Mouse (Mus musculus) mouse embryonic stem cell (cell line): ENCODE data around the gene Fbxl13.

Source experiments
- in situ Hi-C, 2 experiments: fragments of 300-500 bp; cut with MboI; formaldehyde crosslinking; loops; 1 replicate in 1 of 2; 3 replicates in 1 of 2; pipeline ENCODE4 v1.14.3; 2019 to 2020; ENCODE audit warnings: low sequenced_read_pairs in 2 of 2, low pct_unique_long_range_greater_than_20kb in 1 of 2, mixed read lengths in 1 of 2; ENCODE audit not compliant: unreplicated experiment in 1 of 2

Fbxl13 gene

DNA sequence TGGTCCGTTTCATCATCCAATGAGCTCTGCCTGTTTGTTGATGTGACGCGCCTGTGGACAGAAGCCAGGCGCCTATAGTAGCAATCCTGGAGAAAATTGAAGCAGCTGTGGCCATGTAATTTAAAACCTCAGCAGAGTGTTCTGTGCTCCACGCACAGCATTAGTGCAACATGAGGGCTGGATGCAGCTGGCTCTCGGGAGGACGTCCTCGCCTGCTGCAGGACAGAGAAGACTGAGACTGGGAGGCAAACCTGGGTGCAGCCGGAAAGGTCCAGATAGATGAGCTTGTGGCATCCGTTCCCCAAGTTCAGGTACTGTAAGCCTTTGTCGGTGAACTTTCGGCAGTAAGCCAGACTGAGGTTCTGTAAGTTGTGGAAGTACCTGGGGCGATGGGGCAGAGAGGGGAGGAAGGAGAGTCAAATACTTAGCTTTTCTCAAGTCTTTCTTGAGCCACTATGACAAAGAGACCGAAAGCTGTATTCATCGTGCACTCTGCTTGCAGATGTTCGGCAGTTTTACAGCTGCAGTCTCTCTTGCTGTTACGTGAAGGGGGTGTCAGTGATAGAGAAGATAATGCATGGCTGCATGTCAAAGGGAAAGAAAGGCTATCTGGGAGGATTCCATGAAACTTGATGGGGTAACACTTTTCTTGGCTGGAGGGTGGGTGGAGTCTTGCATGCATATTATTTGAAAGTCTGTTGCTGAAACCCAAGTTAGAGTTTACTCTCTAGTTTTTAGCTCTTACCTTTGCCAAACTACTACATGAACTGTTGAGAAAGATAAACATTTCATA, 101.8 kb downstream of the Fbxl13 start, which contains the start of gene Lrrc17:
Gene Lrrc17, plus strand, starts transcription at position 151 of the 793 bp plus-strand sequence.
- in situ Hi-C loops = no loop called here

DNA sequence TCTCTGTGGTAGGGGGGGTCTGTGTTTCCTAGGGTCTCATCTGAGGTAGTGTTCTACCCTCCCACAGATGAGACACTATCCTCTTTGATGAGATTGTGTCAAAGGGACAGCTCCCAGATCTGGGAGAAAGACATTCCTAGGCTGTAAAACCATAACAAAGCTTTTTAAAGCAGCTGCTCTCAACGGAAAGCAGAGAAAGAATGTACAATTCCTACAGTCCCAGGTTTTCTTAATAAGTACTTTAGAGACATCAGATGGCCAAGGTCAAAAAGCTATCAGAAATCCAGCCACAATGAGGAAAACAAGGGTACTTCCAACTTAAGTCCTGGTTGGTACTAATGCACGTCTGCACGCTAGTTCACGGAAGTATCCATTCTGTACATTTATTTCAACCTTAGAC, 103.2 kb downstream of the Fbxl13 start:
- in situ Hi-C loops = no loop called here

DNA sequence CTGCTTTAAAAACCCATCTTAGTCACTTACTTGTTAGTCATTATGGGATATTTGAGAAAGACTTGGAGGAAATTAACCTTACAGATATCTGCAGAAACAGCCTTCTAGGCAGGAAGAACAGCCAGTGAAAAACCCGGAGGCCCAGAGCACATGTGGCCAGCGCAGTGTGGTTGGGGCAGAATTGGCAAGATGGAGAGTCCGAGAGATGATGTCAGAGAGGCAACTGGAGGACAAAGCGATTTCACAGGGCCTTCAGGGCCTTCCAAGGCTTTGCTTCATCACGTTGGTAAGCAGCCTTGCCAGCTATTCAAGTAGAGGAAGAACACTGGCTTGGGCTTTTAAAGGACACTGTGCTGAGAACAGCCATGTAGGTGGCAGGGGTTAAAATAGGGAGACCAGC, 112.5 kb downstream of the Fbxl13 start:
- in situ Hi-C loops = no loop called here

DNA sequence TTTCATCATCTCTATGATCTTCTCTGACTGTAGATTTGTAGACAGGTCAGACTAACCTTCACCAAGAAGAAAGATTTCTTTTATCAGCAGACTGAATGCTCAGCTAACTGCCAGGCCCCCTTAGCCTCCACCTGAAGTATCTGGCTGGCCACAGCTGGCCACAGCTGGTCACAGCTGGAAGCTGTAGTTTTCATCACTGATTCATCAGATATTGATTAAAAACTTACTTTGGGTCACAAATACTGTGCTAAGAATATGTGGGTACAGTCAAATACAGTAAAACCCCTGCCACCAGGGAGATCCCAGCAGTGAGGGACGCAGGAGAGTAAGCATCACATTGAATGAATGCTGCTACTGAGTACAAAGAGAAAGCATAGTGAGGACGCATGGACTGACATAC, 113.3 kb downstream of the Fbxl13 start:
- in situ Hi-C loops = no loop called here

DNA sequence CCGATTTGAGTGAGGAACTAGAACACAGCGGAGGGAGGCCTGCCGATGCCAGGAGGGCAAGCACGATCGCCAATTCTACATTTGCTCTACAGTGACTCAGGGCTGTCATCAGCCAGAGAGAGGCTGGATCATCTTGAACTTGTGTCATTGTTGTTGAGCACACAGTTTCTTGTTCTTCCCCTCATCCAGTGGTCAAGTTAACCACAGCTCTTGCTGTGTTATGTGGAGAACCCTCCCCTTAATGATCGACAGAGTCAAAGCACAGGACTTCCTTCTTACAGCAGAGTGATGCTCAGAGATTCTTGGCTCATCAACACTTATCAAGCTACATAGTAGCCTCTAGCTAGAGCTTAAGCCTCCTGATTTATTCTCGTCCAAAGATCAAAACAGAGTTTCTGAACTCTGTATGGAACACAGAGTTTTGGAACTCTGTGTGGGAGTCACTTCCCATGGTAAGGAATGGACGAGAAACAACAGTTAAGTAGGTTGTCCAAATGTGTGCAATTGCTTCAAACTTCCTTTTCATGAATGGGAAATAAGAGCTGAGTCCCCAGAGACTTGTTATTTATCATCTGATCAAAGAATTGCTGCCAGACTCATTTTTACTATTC, 116.2 kb downstream of the Fbxl13 start:
- in situ Hi-C loops = no loop called here

DNA sequence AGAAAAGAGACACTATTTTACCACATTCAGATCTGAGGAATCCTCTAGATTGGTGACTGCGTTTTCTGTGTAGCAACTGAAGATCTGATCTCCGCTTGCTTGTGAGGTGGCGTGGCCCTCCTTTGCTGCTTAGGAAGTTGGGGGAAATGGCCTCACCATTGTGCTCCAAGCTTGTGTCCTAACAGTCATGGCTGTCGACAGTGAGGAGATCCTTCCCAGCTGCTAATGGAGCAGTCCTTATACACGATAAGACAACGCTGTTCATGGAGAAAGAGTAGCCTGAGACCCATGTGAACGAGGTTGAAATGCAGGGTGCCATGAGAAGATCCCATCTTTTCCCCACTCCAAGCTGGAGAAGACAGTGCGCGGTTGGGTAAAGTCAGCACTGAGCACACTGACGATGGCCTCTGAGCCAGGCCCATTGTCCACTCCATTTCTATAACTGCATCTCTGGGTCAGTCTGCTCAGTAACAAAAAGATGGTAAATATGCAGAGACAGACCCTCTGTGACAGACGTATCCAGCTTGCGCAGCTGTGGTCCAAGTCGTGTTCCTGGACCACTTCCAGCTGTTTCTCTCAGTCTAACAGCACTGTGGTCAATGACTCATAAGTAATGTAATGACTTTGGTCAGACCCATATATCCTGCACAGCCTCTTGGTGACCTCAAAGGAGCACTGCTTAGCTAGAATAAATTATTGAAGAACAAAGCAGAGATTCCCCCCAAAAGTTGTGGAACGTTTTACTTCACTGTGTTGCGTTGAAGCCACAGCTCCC, 117.2 kb downstream of the Fbxl13 start:
- in situ Hi-C loops = no loop called here

DNA sequence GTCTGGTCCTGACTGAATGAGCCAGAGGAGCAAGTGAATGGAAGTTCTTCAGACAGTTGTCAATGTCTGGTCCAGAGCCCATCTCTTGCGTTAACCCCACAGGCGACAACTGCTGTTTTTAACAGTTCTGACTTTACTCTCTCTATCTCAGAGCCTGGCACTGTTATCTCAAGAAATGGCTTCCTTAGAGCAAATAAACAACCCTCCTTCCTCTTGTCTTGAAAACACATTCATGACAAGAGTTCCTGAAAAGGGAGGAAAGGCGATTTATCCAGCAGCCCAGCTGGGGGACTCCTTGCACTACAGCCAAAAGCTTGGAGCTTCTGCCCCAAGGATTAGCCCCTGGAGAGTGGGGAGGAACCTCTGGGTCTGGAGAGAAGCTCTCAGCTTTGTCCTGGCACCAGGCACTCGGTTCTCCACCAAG, 117.9 kb downstream of the Fbxl13 start:
- in situ Hi-C loops = no loop called here

DNA sequence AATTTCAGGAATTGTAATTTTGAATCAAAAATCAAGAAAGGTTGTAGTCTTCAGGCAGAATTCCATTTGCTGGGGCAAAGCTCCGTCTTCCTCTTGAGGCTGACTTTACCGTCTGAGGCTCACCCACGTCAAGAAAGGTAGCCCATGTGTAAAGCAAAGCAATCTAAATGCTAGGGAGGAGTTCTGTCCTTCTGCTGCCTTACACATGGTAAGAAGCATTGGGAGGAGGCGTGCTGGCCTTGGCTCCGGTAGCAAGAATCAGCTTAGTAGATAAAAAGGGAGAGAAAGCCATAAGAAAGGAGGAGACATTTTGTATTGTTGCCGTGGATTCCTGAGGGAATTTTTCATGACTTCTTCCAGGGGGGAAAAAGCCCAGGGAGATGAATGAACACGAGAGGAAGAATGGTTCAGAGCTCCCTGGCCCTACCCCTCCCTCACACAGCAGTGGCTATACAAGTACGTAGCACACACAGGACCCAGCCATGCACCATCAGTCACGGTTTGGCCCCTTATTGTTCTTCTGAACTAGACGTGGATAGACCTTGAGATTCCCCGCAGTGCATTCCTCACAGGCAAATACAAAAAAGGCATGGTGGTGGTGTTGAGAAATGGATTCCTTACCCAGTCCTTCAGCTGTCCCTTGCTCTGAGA, 118.5 kb downstream of the Fbxl13 start:
- in situ Hi-C loops = no loop called here

DNA sequence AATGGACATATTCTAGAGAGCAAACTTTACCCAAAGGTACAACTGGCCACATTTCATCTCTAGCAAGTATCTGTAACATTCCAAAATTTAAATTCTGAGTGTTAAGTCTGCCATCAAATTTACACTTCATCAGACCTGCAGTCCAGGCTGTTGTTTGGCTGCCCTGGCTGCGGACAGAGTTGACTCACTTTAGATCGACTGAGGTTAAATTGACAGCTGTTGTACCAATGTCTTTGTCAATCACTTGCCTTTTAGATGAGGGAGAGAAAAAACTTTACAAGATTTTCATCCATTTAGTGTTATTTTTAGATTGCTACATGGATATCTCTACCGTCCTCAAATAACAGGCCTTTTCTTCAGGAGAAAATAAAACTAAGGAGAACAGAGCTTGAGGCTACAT, 126.3 kb downstream of the Fbxl13 start:
- in situ Hi-C loops = no loop called here

DNA sequence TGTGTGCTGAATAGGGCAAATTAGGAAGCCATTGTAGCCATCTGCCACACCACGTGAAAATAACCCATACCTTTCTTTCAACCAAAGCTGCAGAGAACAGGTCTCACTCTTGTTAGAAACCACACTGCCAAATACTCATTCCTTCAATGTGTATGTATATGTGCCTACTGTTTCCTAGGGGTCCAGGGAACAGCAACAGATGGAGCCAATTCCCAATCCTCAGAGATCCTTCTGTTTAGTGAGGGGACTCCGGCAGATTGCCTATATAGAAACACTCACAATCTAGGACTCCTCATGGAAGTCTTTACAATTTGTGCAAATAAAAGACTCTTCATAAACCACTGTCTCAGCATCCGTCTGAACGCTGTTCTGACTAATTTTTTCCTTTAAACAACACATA, 127.2 kb downstream of the Fbxl13 start:
- in situ Hi-C loops = no loop called here

DNA sequence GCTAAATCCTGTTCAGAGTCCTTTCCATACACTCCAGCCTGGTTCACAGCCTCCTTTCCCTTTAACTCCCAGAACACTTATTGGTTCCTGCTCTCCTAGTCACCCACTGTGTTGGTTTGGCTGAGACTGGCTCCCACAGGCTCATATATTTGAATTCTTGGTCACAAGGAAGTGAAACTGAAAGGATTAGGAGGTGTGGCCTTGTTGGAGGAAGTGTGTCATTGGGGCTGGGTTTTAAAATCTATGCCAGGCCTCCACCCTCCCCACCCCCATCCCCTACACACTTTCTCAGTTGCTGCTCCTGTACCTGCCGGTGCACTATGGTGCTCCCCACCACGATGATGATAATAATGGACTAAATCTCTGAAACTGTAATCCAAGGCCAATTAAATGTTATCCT, 127.9 kb downstream of the Fbxl13 start:
- in situ Hi-C loops = no loop called here

DNA sequence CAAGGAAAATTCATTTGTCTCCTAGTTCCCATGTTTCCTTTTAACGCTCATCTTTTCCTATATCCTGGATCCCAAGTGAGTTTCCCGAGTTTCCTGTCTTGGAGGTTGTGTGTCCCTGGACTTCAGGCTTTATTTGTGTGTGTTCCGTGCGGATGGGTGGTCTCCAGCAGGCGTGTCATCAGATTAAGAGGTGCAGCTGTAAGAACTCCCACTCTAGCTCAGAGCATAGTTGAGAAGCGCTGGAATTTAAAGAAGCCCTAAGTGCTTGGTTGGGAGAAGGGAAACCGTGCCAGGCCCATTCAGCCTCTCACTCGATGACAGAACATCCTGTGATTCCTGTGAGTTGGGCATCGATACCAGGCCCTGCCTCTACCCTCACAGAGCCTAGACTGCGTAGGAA, 132.1 kb downstream of the Fbxl13 start:
- in situ Hi-C loops = no loop called here

DNA sequence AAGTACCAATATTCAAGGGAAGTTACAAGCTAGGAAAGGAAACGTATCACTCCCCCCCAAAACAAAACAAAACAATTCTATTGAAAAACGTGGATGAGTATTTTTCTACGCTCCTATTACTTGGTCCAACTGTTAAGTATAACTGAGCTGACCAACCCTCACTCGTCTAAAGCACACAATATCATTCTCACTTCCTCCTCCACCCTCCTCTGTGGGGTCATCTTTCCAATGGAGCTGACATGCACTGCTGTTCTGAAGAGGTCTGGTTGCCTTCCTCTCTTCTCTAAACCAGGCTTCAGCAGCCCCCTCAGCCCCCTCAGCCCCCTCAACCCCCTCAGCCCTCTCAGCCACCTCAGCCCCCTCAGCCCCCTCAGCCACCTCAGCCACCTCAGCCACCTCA, 135.6 kb downstream of the Fbxl13 start:
- in situ Hi-C loops = no loop called here

DNA sequence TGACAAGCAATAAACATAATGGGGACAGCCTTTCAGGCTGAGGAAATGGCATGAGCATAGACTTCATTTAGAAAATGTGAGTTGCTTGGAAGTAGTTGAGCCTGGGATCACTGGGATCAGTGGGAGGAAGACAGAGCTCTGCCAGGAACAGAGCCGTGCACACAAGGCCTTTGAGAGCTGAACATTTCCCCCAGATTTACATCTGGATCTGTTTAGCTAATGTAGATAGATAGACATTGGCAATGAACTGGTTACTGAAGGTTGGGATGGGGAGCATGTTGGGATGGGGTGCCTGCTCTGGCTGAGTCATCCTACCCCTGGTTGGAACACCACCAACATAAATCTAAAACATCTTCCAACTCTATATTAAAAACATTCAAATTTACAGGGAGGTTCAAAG, 138.5 kb downstream of the Fbxl13 start:
- in situ Hi-C loops = no loop called here

DNA sequence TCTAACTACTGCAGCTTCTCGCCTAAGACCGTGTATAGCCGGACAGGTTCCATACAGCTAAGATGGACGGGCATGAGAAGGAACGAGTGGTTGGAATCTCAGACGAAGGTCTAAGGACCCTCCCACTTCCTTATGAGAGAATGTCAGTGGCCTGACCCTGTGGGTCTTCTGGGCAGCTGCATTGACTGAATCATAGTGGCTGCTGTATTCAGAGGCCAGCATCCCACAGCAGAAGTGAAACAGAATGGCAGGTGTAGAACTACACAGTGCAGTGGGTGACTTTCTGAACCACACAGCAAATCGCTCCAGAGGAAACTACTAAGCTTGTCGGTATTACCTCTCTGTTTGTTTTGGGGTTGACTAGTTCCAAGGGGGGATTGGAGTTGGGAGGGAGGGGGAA, 140.3 kb downstream of the Fbxl13 start:
- in situ Hi-C loops = no loop called here

DNA sequence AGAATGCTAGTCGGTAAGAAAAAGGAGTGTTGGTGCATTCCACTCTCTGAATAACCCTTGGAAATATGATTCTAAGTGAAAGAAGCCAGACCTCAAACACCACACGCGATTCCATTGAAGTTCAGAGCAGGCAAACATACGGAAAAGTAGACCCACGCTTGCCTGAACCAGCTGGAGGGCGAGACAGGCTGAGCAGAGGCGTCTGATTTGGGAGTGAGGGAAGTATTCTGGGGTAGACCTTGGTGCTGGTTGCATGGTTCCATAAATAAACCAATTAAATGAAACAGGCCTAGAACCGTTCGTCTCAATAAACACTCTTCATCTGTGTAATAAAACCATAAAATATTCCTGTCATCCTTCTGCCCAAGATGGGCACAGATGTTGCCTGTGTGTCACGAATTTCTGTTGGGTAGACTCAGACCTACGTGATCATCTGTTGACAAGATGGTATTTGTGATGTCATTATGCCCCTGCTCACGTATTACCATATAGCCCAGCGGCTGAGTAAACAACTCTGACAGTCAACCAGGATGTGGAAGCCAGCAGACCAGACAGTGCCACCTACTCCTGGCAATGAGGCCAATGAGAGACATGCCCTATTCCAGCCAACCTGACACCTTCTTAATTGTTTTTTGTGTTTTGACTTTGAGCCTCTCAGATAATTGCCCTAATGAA, 142.4 kb downstream of the Fbxl13 start:
- in situ Hi-C loops = no loop called here

DNA sequence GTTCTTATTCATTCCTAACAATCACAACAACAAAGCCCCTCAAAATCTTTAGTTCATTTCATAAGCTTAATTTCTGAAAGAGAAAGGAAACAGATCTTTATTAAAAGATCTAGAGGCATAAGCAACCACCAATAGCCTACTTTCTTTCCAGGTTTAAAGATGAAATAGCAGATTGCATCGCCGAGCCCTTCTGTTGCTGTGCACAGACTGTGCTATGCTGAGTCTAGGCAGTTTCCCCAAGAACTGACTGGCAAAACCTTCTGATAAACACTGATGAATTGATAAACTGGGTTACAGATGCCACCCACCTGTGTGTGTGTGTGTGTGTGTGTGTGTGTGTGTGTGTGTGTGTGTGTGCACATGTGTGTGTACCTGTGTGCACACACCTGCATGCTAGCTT, 144.5 kb downstream of the Fbxl13 start:
- in situ Hi-C loops = no loop called here

DNA sequence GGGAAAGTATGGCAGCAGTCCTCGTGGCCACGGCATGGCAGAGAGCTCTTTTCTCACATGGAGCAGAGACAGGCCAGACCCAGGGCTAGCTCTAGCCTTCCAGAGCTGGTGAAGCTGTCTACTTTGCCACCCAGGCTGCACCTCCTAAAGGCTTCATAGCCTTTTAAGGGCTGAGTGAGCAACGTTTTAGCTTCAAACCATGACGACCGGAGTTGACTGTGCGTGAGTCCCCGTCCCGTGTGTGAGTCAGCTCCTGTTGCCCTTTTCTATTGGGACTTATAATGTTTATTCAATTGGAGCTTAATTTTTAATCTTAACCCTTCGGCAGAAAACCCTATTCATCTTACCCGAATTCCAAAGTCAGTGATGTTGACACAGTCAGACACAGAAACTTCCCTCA, 145.3 kb downstream of the Fbxl13 start:
- in situ Hi-C loops = no loop called here

DNA sequence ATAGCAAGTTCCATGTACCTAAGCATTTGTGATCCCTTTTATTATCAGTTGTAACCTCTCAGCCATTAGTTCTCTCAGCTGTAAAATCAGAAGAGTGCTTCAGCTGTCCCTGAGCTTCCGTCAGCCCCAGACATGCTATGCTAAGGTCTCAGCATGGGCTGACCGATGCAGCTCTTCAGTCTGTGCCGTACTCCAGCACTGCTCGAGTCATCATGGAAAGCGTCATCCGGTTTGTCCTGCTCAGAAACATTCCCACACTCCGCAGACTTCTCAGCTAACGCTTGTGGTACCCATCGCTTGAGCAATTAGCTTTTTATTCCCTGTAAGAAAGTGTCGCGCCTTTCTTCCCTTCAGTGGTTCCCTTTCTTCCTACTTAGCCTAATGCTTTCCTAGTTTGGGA, 146.5 kb downstream of the Fbxl13 start:
- in situ Hi-C loops = no loop called here
